Mouse (Mus musculus) hematopoietic stem cell, adult 5-6 weeks (primary cell): ENCODE results near the gene Eif2ak1. TPM values are rescaled to one million over a fixed set of nuclear protein-coding genes. Genes with fewer than 3 reads are reported as not detected.

Source experiments
- ATAC-seq, 2 experiments: fragments of 125-278 bp in 1 of 2; replicated peaks in 1 of 2; 2 replicates each; pipeline ENCODE4 v1.8.0; 2016 to 2017; ENCODE audit warnings: inconsistent platforms in 2 of 2, mild to moderate bottlenecking in 2 of 2, moderate number of reproducible peaks in 2 of 2, low read depth in 1 of 2, moderate TSS enrichment in 1 of 2; ENCODE audit not compliant: low FRiP score in 2 of 2, poor library complexity in 2 of 2, severe bottlenecking in 2 of 2, insufficient read depth in 1 of 2, low TSS enrichment in 1 of 2
- total RNA-seq: library from RNA; stranded (forward); fragments of 172-1452, 232-1000 nt; gene quantifications from 2 replicates; pipeline ENCODE4 v1.2.3, GENCODE M21; 2017

Eif2ak1 gene
- total RNA-seq, 1 experiment from 2014 or later: 34.7 TPM

DNA sequence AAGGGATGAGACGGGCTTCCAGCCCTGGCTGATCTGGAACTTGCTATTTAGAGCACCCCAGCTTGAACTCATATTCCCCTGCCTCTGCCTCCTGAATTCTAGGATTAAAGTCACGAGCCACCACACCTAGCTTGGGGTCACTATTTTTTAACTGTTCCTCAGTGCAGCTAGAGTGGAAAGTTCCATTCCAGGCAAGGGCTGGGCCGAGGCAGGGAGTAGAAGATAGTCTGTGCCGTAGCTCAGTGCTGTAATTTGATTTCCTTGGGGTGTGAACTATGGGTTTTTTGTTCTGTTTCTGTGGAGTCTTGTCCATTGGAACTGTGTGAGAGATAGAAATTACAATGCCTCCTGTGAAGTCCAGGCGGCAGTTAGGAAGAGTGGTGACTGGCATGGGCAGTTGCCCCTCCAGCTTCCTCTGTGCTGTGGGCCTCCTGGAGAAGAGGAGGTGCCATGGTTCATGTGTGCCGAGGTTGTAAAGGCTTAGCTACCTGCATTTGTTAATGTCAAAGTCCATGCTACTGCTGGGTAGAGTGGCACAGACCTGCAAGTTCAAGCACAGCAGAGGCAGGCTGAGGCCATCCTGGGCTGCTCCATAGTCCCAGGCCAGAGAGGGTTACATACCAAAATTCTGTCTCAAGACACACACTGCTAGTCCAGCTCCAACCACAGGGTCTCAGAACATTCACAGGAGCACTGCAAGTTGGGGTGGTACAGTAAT, 114.4 kb downstream of the Eif2ak1 start:
- no peak for ATAC-seq

DNA sequence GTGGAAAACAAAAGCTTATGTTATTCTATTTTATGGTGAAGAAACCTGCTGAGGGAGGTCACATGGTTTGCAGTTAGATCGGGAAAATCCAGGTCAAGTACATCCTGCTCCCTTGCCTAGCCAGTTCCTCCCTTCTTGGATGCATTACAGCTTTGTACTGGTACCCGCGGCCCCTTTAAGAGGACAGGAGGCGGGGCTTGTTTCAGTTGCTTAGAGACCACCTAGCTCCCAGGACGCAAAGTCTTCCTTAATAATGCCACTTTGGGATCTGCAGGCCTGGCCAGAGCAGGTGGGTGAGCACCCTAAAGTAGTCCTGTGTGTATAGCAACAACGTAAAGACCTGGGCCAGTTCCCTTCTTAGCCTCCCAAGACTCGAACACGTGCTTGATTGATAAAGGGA, 115.2 kb downstream of the Eif2ak1 start, which contains the start of gene Rsph10b:
Rsph10b (plus strand) TSS at position 205 of the 400 bp plus-strand sequence.
- no peak for ATAC-seq

DNA sequence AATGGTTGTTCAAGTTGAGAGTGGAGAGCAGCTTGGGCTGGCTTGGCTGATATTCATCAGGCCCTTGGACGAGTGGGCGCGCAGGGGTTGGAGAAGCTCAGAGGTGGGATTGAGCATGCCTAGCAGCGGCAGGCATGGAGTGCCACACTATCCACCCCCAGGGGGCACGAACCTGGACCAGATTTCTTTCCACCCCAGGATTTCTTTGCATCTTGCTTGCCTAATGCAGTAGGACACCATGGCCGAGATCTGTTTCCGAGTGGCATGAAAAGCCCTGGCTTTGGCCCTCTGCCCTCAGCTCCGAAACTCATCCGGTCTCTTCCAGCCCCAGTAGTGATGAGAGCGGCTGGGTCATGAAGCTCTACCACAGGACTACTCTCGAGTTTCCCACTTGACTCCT, 115.8 kb downstream of the Eif2ak1 start:
- ATAC-seq: no peak

DNA sequence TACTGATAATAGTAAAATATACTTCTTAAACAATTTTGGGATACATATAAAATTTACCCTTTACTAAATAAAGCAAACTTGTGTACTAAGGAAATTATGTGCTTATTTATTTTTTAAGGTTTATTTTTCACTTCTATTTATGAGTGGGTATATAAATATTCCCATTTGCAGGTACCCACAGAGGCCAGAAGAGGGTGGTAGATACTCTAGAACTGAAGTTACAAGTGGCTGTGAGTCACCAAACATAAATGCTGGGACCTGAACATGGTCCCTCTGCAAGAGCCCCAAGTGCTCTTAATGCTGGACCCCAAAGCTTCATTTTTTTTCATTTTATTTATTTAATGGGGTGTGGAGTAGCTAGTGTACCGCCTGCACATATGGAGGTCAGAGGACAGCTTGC, 116.3 kb downstream of the Eif2ak1 start:
- no peak for ATAC-seq

DNA sequence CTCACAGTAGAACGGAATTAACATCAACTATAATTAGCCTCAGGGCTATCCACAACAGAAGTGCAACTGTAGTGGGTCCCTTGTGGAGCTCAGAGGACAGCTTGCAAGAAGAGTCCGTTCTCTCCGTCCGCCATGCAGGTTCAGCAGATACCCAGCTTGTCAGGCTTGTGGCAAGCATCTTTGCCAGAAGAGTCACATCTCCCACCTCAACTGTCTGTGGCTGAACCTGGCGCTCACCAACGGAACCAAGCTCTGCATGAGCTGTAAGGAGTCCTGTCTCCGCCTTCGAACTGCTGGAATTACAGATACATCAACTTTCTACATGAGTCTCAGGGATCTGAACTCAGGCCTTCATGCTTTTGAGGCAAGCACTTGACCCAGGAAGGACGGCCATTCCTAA, 118.6 kb downstream of the Eif2ak1 start:
- ATAC-seq: no peak

DNA sequence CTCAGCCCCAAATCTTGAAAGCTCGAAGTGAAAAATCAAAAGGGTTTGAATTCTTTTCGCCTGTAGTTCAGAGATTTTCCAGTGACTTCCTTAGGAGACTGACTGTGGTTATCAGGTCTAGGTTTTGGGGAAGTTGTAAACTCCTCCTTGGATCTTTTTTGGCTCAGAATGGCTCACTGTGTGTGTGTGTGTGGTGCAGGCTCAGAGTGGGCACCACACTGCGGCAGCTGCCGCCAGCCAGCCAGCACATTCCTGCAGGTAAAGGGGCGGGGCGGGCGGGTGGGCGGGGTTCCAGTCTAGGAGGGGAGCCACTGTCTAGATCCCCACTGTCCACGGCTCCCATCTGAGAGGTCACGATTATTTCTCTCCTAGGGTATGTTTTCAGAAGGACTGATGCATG, 124.0 kb downstream of the Eif2ak1 start:
- ATAC-seq: peak; percentile 17 to 25; a peak in 1 of 4 replicates

DNA sequence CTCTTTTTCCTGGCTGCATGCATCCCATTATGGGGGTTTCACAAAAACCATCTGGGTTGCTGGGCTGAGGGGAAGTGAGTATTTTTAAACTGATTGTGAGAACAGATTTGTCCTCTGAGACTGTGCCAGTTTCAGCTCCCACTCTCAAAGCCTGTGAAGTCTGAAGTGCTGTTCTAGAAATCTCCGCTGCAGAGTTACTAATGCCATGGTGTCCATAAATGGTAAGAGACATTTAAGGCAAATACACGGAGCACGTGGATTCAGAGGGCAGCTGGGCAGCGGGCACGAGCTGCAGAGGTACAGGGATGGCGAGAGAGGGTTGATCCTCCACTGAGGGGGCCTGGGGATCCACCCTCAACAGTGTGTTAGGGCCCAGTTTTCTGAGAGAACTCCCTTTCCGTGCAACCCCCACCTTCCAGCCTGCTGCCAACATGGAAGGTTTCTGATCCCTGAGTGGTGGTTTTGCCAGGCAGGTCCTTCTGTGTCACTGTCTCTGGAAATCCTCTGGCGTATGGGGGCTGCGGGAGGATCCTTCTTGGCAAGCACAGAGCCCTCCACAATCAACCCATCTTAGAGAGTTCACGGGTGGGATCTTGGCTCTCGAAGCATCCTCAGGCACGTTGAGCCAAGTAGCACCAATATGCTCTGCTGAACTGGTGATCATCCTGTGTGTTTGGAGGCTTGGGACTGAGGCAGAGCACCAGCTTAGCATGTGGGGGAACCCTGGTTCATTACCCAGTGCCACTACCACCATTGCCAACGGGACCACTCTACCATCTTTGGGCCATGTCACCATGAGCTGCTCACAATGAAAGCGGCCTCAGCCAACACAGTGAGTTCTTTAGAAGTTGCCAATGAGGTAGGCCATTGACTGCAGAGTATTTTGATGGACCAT, 125.9 kb downstream of the Eif2ak1 start:
- no peak for ATAC-seq

DNA sequence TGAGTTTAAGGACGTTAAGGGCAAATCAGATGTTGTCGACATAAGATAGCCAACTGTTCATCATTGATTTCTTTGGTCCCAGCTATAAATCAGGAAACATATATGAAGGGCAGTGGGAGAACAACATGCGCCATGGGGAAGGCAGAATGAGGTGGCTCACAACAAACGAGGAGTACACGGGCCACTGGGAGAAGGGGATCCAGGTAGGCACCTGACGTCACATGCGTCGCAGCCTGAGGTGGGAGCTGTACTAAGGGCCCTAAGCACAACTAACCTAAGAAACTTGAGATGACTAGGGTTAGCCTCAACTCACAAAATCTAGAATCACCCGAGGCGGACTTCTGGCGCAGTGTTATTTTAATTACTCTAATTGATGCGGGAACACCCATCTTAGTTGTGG, 130.8 kb downstream of the Eif2ak1 start:
- no peak for ATAC-seq

DNA sequence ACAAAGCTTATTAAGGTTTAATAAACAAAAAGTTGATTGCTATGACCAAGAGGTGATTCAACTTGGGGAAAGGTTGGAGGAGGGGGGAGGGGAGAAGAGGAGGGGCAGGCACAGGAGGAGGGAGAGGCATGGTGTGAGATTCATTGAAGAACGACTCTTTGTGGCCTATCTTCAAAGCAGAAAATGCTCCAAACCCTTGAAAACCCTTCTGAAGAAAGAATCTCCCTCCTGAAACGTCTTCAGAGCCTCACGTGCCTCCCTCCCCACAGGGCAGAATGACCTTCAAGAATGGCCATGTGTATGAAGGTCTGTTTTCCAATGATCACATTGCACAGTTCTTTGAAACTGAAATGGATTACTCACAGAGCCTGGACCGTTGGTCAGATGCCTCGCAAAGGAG, 132.4 kb downstream of the Eif2ak1 start:
- no peak for ATAC-seq

Other genes starting within 250 kb of the Eif2ak1 start
- gene Cyth3, start 195.3 kb upstream of the Eif2ak1 start, total RNA-seq: 16.5 and 21.8 TPM in 2 replicates
- 13.1 and 28.9 TPM in 2 replicates for gene Usp42, start 85.5 kb upstream of the Eif2ak1 start, total RNA-seq
- gene Ankrd61, start 79.9 kb downstream of the Eif2ak1 start, total RNA-seq: 0.40 TPM in 1 of 2 replicates, not detected in the other
- gene Aimp2, start 92.1 kb downstream of the Eif2ak1 start, total RNA-seq: 67.1 and 100 TPM in 2 replicates
- 42.2 and 48.9 TPM in 2 replicates for gene Pms2, start 92.2 kb downstream of the Eif2ak1 start, total RNA-seq
- not detected in 2 replicates for gene Gm42421, start 110.4 kb downstream of the Eif2ak1 start, total RNA-seq
- not detected in 2 replicates for gene Rsph10b, start 115.2 kb downstream of the Eif2ak1 start, total RNA-seq
- gene Ccz1, start 197.1 kb downstream of the Eif2ak1 start, total RNA-seq: 80.4 and 105 TPM in 2 replicates
- gene Ocm, start 208.9 kb downstream of the Eif2ak1 start, total RNA-seq: not detected in 2 replicates